In genomic region chr4:32996083-32996482, GRCm38 (mm10) we compare ENCODE assay signal across 19 mouse cellular contexts. TPM values are rescaled to one million over a fixed set of nuclear protein-coding genes. Genes with fewer than 3 reads are reported as not detected.
"Had no signal": no experiment of that assay in that cellular context is flagged by ENCODE, and none has a peak within 500 bp of the region (broad histone marks: within the 10 kb centered on the region; RNA-seq: fewer than 3 reads in every experiment).

No protein-coding gene starts in this region.

- H3K9me3 ChIP-seq: midbrain, embryonic 13.5 days; midbrain, embryonic 15.5 days; neural tube, embryonic 12.5 days had no signal

- H3K4me1 ChIP-seq: megakaryocyte, embryonic 14.5 days; midbrain, embryonic 13.5 days; midbrain, embryonic 15.5 days; neural tube, embryonic 12.5 days had no signal

- H3K36me3 ChIP-seq: midbrain, embryonic 15.5 days had no signal

- ATAC-seq: midbrain, embryonic 13.5 days; midbrain, embryonic 15.5 days had no signal

- H3K9ac ChIP-seq: lung, embryonic 14.5 days; midbrain, embryonic 13.5 days; midbrain, embryonic 15.5 days; neural tube, embryonic 12.5 days had no signal

- DNase-seq: lung, adult 18-20 months; lung, embryonic 14.5 days; lung, postnatal 10 days; lung, postnatal 4 days; retina, postnatal 1 day; right cerebral cortex, adult 18-20 months; right cerebral cortex, postnatal 25 days; right cerebral cortex, postnatal 4 days; spleen, adult 18-20 months; thymus, adult 18-20 months; thymus, postnatal 14 days; thymus, postnatal 4 days had no signal

- H3K4me2 ChIP-seq: lung, embryonic 14.5 days; midbrain, embryonic 11.5 days; midbrain, embryonic 13.5 days; midbrain, embryonic 15.5 days; neural tube, embryonic 12.5 days had no signal

- H3K27ac ChIP-seq: midbrain, embryonic 13.5 days; midbrain, embryonic 15.5 days; neural tube, embryonic 12.5 days had no signal

- H3K4me3 ChIP-seq: megakaryocyte, embryonic 14.5 days; midbrain, embryonic 13.5 days; midbrain, embryonic 15.5 days; neural tube, embryonic 12.5 days had no signal

- H3K27me3 ChIP-seq: midbrain, embryonic 13.5 days; midbrain, embryonic 15.5 days; neural tube, embryonic 12.5 days had no signal

RNA-seq across cellular contexts. Expression of gene Ankrd6, which starts 45.4 kb away (rescaled TPM):
- total RNA-seq: monocyte, adult 5-6 weeks; neutrophil, adult 5-6 weeks had no signal
